In genomic region chr2:56454611-56455066, GRCm38 (mm10) we compare ENCODE assay signal across 8 mouse cellular contexts.
DNase-seq lines count a peak whose midpoint lies in the region; ATAC-seq and TF ChIP-seq lines count a peak whose summit lies in the region.

No protein-coding gene starts in this region.

- 10% methylated on average over 11 of the region's 11 CpGs for WGBS in intestine, embryonic 14.5 days
- WGBS in intestine, postnatal 0 days: 18% methylated on average over 11 of the region's 11 CpGs
- 12% methylated on average over 11 of the region's 11 CpGs for WGBS in forebrain, embryonic 14.5 days
- 3% methylated on average over 11 of the region's 11 CpGs for WGBS in midbrain, embryonic 13.5 days

- no peaks in the 10 kb centered on the region for H3K9me3 ChIP-seq in intestine, embryonic 14.5 days (ENCODE audit: control insufficient read depth, low read length)
- H3K9me3 ChIP-seq in intestine, postnatal 0 days (ENCODE audit: control insufficient read depth): no peaks in the 10 kb centered on the region
- no peaks in the 10 kb centered on the region for H3K9me3 ChIP-seq in forebrain, embryonic 14.5 days (replicated peaks; ENCODE audit: control insufficient read depth, low read length)
- no peaks in the 10 kb centered on the region for H3K9me3 ChIP-seq in midbrain, embryonic 13.5 days

- H3K36me3 ChIP-seq in intestine, embryonic 14.5 days (ENCODE audit: control insufficient read depth, insufficient read depth, low read length): no peaks in the 10 kb centered on the region
- H3K36me3 ChIP-seq in intestine, postnatal 0 days (ENCODE audit: control insufficient read depth, insufficient read depth): no peaks in the 10 kb centered on the region
- no peaks in the 10 kb centered on the region for H3K36me3 ChIP-seq in forebrain, embryonic 14.5 days (ENCODE audit: control insufficient read depth, insufficient read depth, low read length)
- no peaks in the 10 kb centered on the region for H3K36me3 ChIP-seq in midbrain, embryonic 13.5 days

- no peak for DNase-seq in intestine, embryonic 14.5 days (ENCODE audit: low spot score)
- peak; percentile 48 for DNase-seq in embryo, embryonic 11 days
- DNase-seq in forebrain, embryonic 14.5 days (ENCODE audit: low spot score): peak; percentile 37
- no peak for DNase-seq in gastrocnemius, postnatal 25 days

- H3K4me2 ChIP-seq in intestine, embryonic 14.5 days (ENCODE audit: low read length): peak overlapping the region; percentile 33
- no peak overlapping the region for H3K4me2 ChIP-seq in intestine, postnatal 0 days (replicated peaks; ENCODE audit: low read depth)
- H3K4me2 ChIP-seq in forebrain, embryonic 14.5 days (ENCODE audit: low read length): peak overlapping the region; percentile 44
- peak overlapping the region; percentile 56 for H3K4me2 ChIP-seq in midbrain, embryonic 13.5 days (replicated peaks)

- H3K4me1 ChIP-seq in intestine, embryonic 14.5 days (replicated peaks; ENCODE audit: control insufficient read depth, insufficient read depth, low read length): no peaks in the 10 kb centered on the region
- no peaks in the 10 kb centered on the region for H3K4me1 ChIP-seq in intestine, postnatal 0 days (replicated peaks; ENCODE audit: control insufficient read depth, insufficient read depth, low read length)
- H3K4me1 ChIP-seq in forebrain, embryonic 14.5 days (ENCODE audit: control insufficient read depth, insufficient read depth, low read length): peaks cover 17% of the 10 kb centered on the region
- H3K4me1 ChIP-seq in midbrain, embryonic 13.5 days (replicated peaks): peaks cover 26% of the 10 kb centered on the region

- H3K4me3 ChIP-seq in intestine, embryonic 14.5 days (ENCODE audit: low read depth, low read length): no peak overlapping the region
- no peak overlapping the region for H3K4me3 ChIP-seq in intestine, postnatal 0 days (ENCODE audit: low read depth, low read length)
- no peak overlapping the region; the same call in 1 of the 2 replicates for H3K4me3 ChIP-seq in forebrain, embryonic 14.5 days (ENCODE audit: low read depth, low read length)
- H3K4me3 ChIP-seq in midbrain, embryonic 13.5 days (replicated peaks): peak overlapping the region; percentile 30

- no peak for TF ChIP-seq CTCF in intestine, postnatal 0 days (IDR thresholded peaks at IDR 0.05; ENCODE audit: low read depth)

- no peak overlapping the region for H3K27ac ChIP-seq in intestine, embryonic 14.5 days (ENCODE audit: low read depth)
- no peak overlapping the region for H3K27ac ChIP-seq in intestine, postnatal 0 days (ENCODE audit: low read depth, low read length)
- H3K27ac ChIP-seq in forebrain, embryonic 14.5 days (ENCODE audit: low read depth, low read length): no peak overlapping the region
- H3K27ac ChIP-seq in midbrain, embryonic 13.5 days: peak overlapping the region; percentile 73

- H3K27me3 ChIP-seq in intestine, embryonic 14.5 days (replicated peaks; ENCODE audit: control insufficient read depth, insufficient read depth, low read length): no peaks in the 10 kb centered on the region
- no peaks in the 10 kb centered on the region for H3K27me3 ChIP-seq in intestine, postnatal 0 days (replicated peaks; ENCODE audit: control insufficient read depth, insufficient read depth, low read length)
- H3K27me3 ChIP-seq in forebrain, embryonic 14.5 days (replicated peaks; ENCODE audit: control insufficient read depth, insufficient read depth, low read length): no peaks in the 10 kb centered on the region
- no peaks in the 10 kb centered on the region for H3K27me3 ChIP-seq in midbrain, embryonic 13.5 days

- no peak for ATAC-seq in intestine, embryonic 14.5 days (replicated peaks; ENCODE audit: low FRiP score, low TSS enrichment, low read depth)
- no peak for ATAC-seq in intestine, postnatal 0 days
- ATAC-seq in forebrain, embryonic 14.5 days: peak; percentile 40; the same call in 1 of the 2 replicates
- ATAC-seq in midbrain, embryonic 13.5 days: peak; percentile 93
- ATAC-seq in activated CD4-positive, CD25-positive, alpha-beta regulatory T cell, adult 4 months: no peak
- no peak for ATAC-seq in inflammation-experienced regulatory T-cells, adult 6 months

- no peak overlapping the region for H3K9ac ChIP-seq in intestine, embryonic 14.5 days (ENCODE audit: low read length)
- H3K9ac ChIP-seq in intestine, postnatal 0 days (ENCODE audit: low read depth, low read length): no peak overlapping the region
- H3K9ac ChIP-seq in forebrain, embryonic 14.5 days (ENCODE audit: low read length): peak overlapping the region; percentile 33; the same call in 1 of the 2 replicates
- peak overlapping the region; percentile 52 for H3K9ac ChIP-seq in midbrain, embryonic 13.5 days (replicated peaks)

Comparison
In these comparisons a context has a peak if more than half of its experiments do, and no peak if none do; other contexts are left out.
1. ATAC-seq: peak in forebrain, embryonic 14.5 days (single experiment) and midbrain, embryonic 13.5 days (single experiment); none in intestine, embryonic 14.5 days (single experiment), intestine, postnatal 0 days (single experiment), activated CD4-positive, CD25-positive, alpha-beta regulatory T cell, adult 4 months (single experiment) and inflammation-experienced regulatory T-cells, adult 6 months (single experiment).
2. DNase-seq: peak in embryo, embryonic 11 days (single experiment) and forebrain, embryonic 14.5 days (single experiment); none in intestine, embryonic 14.5 days (single experiment) and gastrocnemius, postnatal 25 days (single experiment).
3. H3K9ac ChIP-seq: peak in forebrain, embryonic 14.5 days (single experiment) and midbrain, embryonic 13.5 days (single experiment); none in intestine, embryonic 14.5 days (single experiment) and intestine, postnatal 0 days (single experiment).